Mouse (Mus musculus): ENCODE data around the gene Hsd17b7.

DNA sequence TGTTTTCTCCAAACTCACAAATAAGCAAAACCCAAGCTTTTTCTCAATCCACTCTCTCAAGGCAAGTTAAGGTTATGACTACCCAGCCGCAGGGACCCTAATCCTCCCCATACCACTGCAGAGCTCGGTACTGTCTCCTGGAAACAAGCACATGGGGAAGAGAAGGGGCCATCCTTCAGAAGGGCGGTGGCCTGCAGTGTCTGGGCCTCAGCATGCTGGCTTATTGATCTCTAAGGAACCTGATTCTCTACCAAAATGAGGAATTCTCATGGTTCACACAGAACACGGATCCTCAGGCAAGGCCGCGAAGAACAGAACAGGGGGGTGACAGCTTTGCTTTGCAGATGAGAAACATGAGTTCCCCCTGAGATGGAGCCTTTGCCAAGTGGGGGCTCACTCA lies 17.5 kb downstream of the Hsd17b7 start:
- TF ChIP-seq POLR2A (IDR thresholded peaks at IDR 0.05; ENCODE audit: insufficient read length, low read depth): no peak
- no peak for TF ChIP-seq TCF12 (IDR thresholded peaks at IDR 0.05; ENCODE audit: insufficient read depth, poor library complexity, severe bottlenecking)
- no peak for TF ChIP-seq TCF3 (IDR thresholded peaks at IDR 0.05; ENCODE audit: insufficient read length, low read depth)
